Mouse (Mus musculus) kidney, embryonic 15.5 days (tissue): Measurements from ENCODE around the gene Ccdc167. TPM values are rescaled to one million over a fixed set of nuclear protein-coding genes. Genes with fewer than 3 reads are reported as not detected.

Source experiments
- ATAC-seq: fragments of 200-750 bp; cut with Nextera tagmentation; replicated peaks from 2 replicates; pipeline ENCODE4 v1.8.0; 2017; ENCODE audit warnings: moderate TSS enrichment; ENCODE audit not compliant: low FRiP score
- H3K27ac ChIP-seq: fragments of 300-500 bp; sonication (generic); 2 replicates; pipeline ENCODE4 v1.5.1; 2015; ENCODE audit warnings: mild to moderate bottlenecking, inconsistent platforms
- H3K27me3 ChIP-seq: fragments of 300-500 bp; sonication (generic); 2 replicates; pipeline ENCODE4 v1.6.1; 2015; ENCODE audit warnings: inconsistent platforms
- H3K36me3 ChIP-seq: fragments of 300-500 bp; sonication (generic); 2 replicates; pipeline ENCODE4 v1.6.1; 2015; ENCODE audit warnings: inconsistent platforms
- H3K4me1 ChIP-seq: fragments of 300-500 bp; sonication (generic); 2 replicates; pipeline ENCODE4 v1.6.1; 2015; ENCODE audit warnings: inconsistent platforms
- H3K4me2 ChIP-seq: fragments of 300-500 bp; sonication (generic); 2 replicates; pipeline ENCODE4 v1.6.1; 2015; ENCODE audit warnings: moderate library complexity, mild to moderate bottlenecking, inconsistent platforms
- H3K4me3 ChIP-seq: fragments of 300-500 bp; sonication (generic); replicated peaks from 2 replicates; pipeline ENCODE4 v1.5.1; 2015; ENCODE audit warnings: mild to moderate bottlenecking, inconsistent platforms
- H3K9ac ChIP-seq: fragments of 300-500 bp; sonication (generic); 2 replicates; pipeline ENCODE4 v1.6.1; 2015; ENCODE audit warnings: mild to moderate bottlenecking, inconsistent platforms
- H3K9me3 ChIP-seq: fragments of 300-500 bp; sonication (generic); replicated peaks from 2 replicates; pipeline ENCODE4 v1.6.1; 2016; ENCODE audit warnings: inconsistent platforms
- WGBS: fragments of 180-500 bp; shearing (Covaris S2); methylation state at CpG from one replicate; pipeline ENCODE4 v1.1.7; 2015; ENCODE audit warnings: mixed read lengths; 5-methylcytosine and 5-hydroxymethylcytosine counted together
- polyA plus RNA-seq: library from polyadenylated mRNA; unstranded; fragments of >200 nt; fragmentation: Nextera tagmentation; extraction: Ambion mirVana; gene quantifications from 2 replicates; pipeline ENCODE4 v1.2.1, GENCODE M21; 2015

Ccdc167 gene
- polyA plus RNA-seq, 1 experiment from 2014 or later, result 15.5 TPM

DNA sequence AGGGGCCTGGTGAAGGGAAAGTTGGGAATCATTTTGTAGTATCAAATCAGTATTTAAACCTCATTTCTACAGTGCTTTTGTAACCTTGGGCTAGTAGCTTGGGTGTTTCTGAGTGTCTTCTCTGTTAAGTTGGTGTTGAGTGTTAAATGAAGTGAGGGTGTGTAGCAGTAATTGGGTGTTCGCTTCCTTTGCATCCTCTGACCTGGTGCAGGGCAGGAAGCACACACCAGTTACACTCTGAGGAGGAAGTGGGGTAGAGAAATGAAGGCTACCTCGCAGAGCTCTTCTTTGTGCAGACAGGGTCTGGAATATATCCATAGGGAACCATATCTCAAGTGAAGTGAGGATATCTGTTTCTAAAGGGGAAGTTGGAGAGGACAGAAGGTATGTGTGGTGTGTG, 35.9 kb downstream of the Ccdc167 start:
- ATAC-seq, result no peak
- WGBS, result 86% methylated on average over 2 of the region's 2 CpGs
- Histone ChIP-seq H3K9ac (no peak overlapping the region), H3K27ac (peak overlapping the region; percentile 64), H3K4me1 (peaks cover 12% of the 10 kb centered on the region), H3K36me3 (peaks cover 98% of the 10 kb centered on the region), H3K4me3 (no peak overlapping the region), H3K9me3 (no peaks in the 10 kb centered on the region), H3K4me2 (no peak overlapping the region), H3K27me3 (no peaks in the 10 kb centered on the region)

DNA sequence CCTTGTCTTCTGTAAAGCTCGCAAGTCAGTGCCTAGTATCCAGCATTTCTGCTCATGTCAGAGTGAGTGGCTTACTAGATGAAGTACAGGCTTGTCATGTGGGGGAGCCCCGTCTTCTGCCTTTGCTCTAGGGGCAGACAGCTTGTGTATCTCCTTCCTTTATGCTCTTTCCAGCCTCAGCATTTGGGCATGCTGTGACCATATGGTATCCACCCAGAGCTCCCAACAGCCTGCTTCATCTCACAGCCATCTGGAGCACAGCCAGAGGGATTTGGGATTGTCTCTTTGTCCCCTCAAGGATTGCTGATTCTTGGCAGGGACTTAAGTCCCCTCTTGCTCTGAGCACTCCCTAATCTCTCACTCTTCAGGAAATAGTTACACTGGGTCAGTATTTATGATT, 36.7 kb downstream of the Ccdc167 start:
- WGBS, result 68% methylated on average over 2 of the region's 2 CpGs
- Histone ChIP-seq H3K36me3 (peaks cover 98% of the 10 kb centered on the region), H3K4me1 (peaks cover 12% of the 10 kb centered on the region), H3K4me2 (no peak overlapping the region), H3K27me3 (no peaks in the 10 kb centered on the region), H3K9ac (no peak overlapping the region), H3K4me3 (no peak overlapping the region), H3K9me3 (no peaks in the 10 kb centered on the region), H3K27ac (peak overlapping the region; percentile 64)
- peak; percentile 46; the same call in 1 of the 2 replicates for ATAC-seq

DNA sequence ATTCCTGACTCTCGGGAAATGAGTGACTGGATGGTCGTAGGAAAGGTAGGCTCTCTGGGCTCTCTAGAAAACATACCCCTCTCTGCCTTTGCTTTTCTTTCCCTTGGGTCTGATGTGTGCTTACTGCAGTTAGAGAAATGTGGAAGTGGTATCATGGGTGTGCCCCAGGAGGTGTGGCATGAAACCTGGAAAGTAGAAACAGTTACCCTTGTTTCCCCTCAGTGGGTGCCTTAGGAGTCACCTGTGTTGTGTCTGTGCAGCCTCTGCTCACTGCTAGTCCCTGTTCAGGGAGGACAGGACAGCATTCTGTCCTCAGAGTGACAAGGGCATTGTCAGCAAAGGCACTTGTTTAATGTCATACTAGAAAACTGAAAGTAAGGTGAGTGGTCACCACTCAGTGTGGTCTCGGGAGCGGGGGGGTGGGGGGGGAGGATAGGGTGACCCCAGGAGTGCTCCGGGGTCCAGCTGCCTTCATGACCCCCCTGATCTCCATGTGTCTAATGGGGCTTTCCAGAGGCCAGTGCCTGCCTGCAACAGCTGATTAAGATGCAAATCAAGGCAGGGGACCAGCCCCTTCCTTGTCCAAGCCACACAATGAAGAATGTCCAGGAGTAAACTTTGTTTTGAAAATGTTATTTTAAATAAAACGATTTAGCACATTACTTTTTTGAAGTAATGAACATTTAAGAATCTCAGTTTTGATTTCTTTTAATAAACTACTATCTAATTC, 37.6 kb downstream of the Ccdc167 start:
- no peaks in the 10 kb centered on the region for H3K27me3 ChIP-seq
- H3K9ac ChIP-seq, result no peak overlapping the region
- no peak for ATAC-seq
- peaks cover 12% of the 10 kb centered on the region for H3K4me1 ChIP-seq
- no peak overlapping the region for H3K27ac ChIP-seq
- H3K9me3 ChIP-seq, result no peaks in the 10 kb centered on the region
- 88% methylated on average over 6 of the region's 6 CpGs for WGBS
- peaks cover 98% of the 10 kb centered on the region for H3K36me3 ChIP-seq
- no peak overlapping the region for H3K4me2 ChIP-seq
- no peak overlapping the region for H3K4me3 ChIP-seq

DNA sequence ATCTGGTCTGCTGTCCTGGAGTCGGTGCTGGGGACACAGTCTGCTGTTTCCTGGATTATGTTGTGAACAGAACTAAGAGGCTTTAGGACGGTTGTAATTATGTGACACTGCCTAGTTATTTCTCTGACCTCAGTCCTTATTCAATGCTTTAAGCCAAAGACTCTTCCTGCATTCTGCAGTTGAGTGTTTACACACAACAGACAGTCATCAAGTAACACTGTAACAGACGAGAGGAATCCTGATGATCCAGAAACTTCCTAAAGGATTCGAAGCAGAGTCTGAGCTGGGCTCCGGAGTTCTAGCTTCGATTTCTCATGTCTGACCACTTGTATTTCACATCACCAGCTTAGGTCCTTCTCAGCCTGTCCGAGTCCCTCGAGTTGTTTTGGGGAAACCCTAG, 38.3 kb downstream of the Ccdc167 start:
- Histone ChIP-seq H3K4me2 (no peak overlapping the region), H3K36me3 (peaks cover 98% of the 10 kb centered on the region), H3K4me1 (peaks cover 12% of the 10 kb centered on the region), H3K27me3 (no peaks in the 10 kb centered on the region), H3K27ac (no peak overlapping the region), H3K9me3 (no peaks in the 10 kb centered on the region), H3K9ac (no peak overlapping the region), H3K4me3 (no peak overlapping the region)
- 88% methylated on average over 8 of the region's 8 CpGs for WGBS
- ATAC-seq, result no peak

DNA sequence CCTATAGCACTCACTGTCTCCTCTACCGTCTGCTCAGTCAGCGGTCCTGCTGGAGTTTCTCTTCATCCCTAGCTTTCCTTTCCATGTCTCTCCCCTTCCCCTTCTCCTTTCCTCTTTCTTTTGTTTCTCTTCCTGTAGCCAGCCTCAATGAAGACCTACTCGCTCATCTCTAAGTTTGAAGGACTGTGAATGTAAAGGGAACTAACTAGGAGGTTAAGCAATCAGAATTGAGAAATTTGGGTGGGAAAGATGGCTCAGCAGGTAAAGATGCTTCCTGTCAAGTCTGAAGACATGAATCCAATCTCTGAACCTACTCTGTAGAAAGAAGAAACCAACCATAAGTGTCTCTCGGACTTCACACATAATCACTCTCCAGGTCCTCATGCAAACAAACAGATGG, 43.5 kb downstream of the Ccdc167 start:
- H3K4me1 ChIP-seq, result no peaks in the 10 kb centered on the region
- ATAC-seq, result no peak
- WGBS, result 95% methylated on average over 4 of the region's 4 CpGs
- H3K9me3 ChIP-seq, result no peaks in the 10 kb centered on the region
- H3K9ac ChIP-seq, result no peak overlapping the region
- H3K4me2 ChIP-seq, result no peak overlapping the region
- no peaks in the 10 kb centered on the region for H3K27me3 ChIP-seq
- H3K27ac ChIP-seq, result no peak overlapping the region
- peaks cover 84% of the 10 kb centered on the region for H3K36me3 ChIP-seq
- H3K4me3 ChIP-seq, result no peak overlapping the region

DNA sequence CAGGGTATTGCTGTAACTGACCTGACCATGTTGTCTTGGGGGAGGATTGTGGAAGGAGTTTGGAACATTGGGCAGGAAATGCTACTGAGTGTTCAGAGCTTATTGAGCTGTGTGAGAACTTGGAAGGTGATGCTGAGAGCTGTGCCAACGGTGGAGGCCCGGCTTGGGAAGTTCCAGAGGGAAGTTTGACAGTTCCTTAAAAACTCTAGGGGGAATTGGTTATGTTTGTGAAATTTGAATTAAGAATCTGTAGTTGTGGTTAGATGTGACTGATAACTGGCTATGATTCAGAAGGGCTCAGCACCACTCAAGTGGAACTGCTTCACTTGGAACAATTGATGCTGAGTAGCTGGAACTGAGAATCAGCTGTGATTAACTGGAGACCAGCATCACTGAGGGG, 45.8 kb downstream of the Ccdc167 start:
- H3K36me3 ChIP-seq, result peaks cover 79% of the 10 kb centered on the region
- H3K4me3 ChIP-seq, result no peak overlapping the region
- no peak overlapping the region for H3K4me2 ChIP-seq

DNA sequence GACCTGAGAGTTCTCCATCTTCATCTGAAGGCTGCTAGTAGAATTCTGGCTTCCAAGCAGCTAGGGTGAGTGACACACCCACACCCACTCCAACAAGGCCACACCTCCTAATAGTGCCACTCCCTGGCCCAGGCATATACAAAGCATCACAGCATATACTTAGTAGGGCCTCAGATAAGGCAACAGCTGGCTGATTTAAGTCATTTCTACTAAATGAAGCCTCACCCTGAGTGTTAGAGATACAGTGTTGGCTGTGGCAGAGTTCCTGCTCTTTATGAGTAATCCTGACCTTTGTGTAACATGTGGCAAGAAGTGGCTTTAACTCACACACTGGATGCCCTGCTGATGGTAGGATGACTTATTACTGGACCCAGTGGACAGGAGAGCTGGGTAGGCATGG, 46.9 kb downstream of the Ccdc167 start:
- no peak overlapping the region for H3K27ac ChIP-seq
- H3K9ac ChIP-seq, result no peak overlapping the region
- no peak for ATAC-seq
- H3K9me3 ChIP-seq, result no peaks in the 10 kb centered on the region
- H3K4me1 ChIP-seq, result no peaks in the 10 kb centered on the region
- H3K27me3 ChIP-seq, result no peaks in the 10 kb centered on the region
- H3K4me3 ChIP-seq, result no peak overlapping the region
- H3K36me3 ChIP-seq, result peaks cover 75% of the 10 kb centered on the region
- H3K4me2 ChIP-seq, result no peak overlapping the region

More for the DNA sequence above, 45.8 kb downstream of the Ccdc167 start:
- WGBS, result 90% methylated on average over 2 of the region's 2 CpGs
- H3K9ac ChIP-seq, result no peak overlapping the region
- H3K9me3 ChIP-seq, result no peaks in the 10 kb centered on the region
- no peak for ATAC-seq
- H3K4me1 ChIP-seq, result no peaks in the 10 kb centered on the region
- no peaks in the 10 kb centered on the region for H3K27me3 ChIP-seq
- no peak overlapping the region for H3K27ac ChIP-seq

DNA sequence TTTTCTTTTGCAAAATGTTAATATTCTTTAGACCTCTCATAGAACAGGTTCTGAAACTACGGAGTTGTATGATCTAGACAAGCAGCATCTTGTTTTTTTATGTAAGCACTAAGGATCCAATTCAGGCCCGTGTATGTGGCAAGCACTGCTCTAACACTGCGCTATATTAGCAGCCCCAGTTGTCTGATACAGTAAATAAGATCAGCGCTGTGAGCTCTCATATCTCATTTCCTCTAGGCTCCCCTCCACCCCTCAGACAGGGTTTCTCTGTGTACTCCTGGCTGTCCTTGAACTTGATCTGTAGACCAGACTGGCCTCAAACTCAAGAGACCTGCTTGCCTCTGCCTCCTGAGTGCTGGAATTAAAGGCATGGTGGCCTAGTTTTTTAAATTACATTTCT, 47.8 kb downstream of the Ccdc167 start:
- Histone ChIP-seq H3K27me3 (no peaks in the 10 kb centered on the region), H3K4me1 (no peaks in the 10 kb centered on the region), H3K36me3 (peaks cover 75% of the 10 kb centered on the region), H3K27ac (no peak overlapping the region), H3K9ac (no peak overlapping the region), H3K4me3 (no peak overlapping the region), H3K9me3 (no peaks in the 10 kb centered on the region), H3K4me2 (no peak overlapping the region)
- no peak for ATAC-seq
- WGBS, result 90% methylated on average over 4 of the region's 4 CpGs

DNA sequence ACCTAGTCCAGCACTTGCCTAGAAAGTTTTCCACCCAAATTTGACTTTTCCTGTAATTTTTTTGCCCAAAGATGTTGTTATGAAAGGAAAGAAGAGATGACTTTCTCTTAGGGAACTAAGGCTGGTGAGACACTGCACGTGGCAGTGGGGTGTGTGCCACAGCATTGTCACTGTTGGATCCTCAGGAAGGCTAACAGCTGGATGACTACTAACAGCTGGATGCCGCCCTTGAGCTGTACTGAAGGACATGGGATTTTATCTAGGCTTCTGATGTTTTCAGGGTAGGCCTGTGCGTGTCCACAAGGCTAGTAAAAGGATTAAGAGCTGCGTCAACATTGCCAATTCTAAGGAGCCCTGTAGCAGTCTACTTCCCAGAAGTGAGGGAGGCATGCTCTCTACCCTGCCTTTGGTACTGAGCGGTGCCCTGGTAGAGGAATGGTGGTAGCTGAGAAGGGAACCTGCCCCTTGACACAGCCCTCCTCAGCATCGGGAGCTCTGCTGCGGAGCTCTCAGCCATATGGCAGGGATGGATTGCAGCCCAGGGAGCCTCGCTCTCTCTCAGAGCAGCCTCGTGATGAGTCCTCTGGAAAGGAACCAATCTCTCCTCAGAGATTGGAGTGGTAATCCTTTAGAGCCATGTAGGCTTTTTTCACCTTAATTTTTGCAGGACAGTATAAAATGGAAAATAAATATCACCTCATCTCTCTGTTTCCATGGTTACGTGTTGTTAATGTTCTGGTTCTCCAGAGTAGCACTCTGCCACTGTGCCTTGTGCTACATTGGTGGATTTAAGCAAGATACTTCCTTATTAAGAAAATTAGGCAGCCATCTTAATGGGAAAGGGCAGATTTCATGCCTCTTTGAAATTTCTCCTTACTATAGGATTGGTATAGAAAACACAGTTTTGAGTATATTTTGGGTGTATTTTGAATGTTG, 48.5 kb downstream of the Ccdc167 start:
- H3K9me3 ChIP-seq, result no peaks in the 10 kb centered on the region
- H3K36me3 ChIP-seq, result peaks cover 75% of the 10 kb centered on the region
- H3K4me3 ChIP-seq, result no peak overlapping the region
- no peak overlapping the region for H3K4me2 ChIP-seq
- H3K9ac ChIP-seq, result no peak overlapping the region
- no peak for ATAC-seq
- no peak overlapping the region for H3K27ac ChIP-seq
- no peaks in the 10 kb centered on the region for H3K4me1 ChIP-seq
- WGBS, result 81% methylated on average over 10 of the region's 10 CpGs
- H3K27me3 ChIP-seq, result no peaks in the 10 kb centered on the region

DNA sequence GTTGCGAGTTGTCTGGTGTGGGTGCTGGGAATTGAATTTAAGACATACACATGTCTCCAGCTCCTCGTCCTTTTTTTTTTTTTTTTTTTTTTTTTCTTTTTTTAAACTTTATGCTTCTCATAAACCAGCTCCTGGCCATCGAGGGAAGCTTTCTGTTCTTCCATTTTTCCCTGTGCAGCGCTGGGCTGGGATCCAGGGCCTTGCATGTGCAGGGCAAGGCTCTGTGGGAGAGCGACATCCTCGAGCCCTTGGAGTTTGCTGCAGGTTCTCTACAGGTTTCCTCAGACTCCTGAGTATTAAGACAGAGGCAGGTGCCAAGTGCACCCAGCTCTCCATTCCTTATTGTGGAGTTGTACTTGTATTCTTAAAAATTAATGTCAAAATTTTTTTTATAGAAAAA, 54.7 kb downstream of the Ccdc167 start:
- Histone ChIP-seq H3K9me3 (no peaks in the 10 kb centered on the region), H3K27ac (no peak overlapping the region), H3K4me2 (no peak overlapping the region), H3K4me3 (no peak overlapping the region), H3K4me1 (peaks cover 11% of the 10 kb centered on the region), H3K36me3 (peaks cover 39% of the 10 kb centered on the region), H3K9ac (no peak overlapping the region), H3K27me3 (no peaks in the 10 kb centered on the region)
- ATAC-seq, result no peak
- 89% methylated on average over 6 of the region's 6 CpGs for WGBS

DNA sequence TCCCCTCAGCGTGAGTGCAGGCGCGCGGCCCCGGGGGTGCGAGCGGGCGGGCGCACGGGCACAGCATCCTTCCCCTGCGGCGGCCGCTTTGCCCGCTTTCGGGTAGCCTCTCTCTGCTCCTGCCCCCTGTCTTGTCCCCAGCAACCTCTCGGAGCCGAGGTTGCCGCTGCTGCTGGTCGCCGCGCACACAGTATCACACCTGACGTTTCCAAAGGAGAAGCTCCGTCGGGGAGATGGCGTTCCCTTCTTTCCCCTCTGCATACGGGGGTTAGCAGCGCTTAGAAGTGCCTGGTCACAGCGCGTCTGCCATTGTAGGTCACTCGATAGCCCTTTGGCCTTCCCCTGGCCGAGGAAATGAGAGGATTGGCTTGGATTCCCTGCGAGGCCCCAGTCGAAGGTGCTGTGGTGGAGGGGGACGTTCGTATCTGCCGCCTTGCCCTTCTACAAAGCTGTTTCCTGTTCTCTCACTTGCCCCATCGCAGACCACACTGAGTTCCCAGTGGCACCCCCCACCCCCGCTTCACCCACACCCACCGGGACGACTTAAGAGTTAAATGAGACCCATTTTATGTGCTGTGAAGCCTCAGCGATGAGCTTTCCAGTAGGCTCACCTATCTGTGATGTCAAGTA, 56.0 kb downstream of the Ccdc167 start:
- 1% methylated on average over 30 of the region's 41 CpGs for WGBS
- Histone ChIP-seq H3K4me3 (peak overlapping the region; percentile 98), H3K9me3 (no peaks in the 10 kb centered on the region), H3K27me3 (no peaks in the 10 kb centered on the region), H3K4me2 (peak overlapping the region; percentile 83), H3K4me1 (peaks cover 11% of the 10 kb centered on the region), H3K9ac (peak overlapping the region; percentile 94), H3K36me3 (peaks cover 28% of the 10 kb centered on the region), H3K27ac (peak overlapping the region; percentile 97)
- ATAC-seq, result peak; percentile 81; the same call in 1 of the 2 replicates
